Mouse (Mus musculus) T-helper 1 cell (primary cell): ENCODE measurements around the gene Ppil1.

Source experiments
- in situ Hi-C: fragments of 300-600 bp; cut with MboI, MseI; formaldehyde crosslinking; loops from one replicate; pipeline ENCODE4 v1.15.1; 2025; ENCODE audit warnings: high pct_unique_total_duplicates

The Ppil1 gene

DNA sequence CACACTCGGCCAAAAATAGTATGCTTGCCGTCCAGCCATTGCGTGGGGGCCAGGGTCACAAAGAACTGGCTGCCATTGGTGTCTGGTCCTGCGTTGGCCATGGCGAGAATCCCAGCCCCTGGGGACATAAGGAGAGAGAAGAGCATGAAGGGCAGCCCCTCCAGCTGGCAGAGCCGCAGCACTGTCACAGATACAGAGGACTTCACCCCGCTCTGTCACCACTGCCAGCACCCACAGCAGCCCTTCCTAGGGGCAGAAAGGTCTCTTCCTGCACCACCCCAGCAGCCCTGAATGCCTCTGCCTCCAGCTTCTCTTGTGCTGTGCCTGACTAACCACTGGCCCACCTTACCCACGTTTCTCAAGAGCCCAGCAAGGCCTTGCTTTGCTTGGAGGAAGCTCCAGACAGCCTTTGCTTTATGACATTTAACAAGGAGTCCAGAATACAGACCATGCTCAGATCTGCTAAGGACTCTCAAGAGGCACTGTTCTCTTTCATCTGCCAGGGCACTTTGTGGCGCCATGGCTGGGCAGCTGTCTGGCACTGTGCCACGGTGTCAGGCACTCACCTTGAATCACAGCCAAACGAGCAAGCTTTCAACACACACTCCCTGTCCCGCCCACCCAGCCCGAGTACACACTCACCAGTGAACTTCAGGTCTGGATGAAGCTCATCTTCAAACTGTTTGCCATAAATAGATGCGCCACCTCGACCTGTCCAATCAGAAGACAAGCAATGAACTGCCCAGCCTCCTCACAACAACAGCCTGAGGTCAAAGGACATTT lies 12.2 kb downstream of the Ppil1 start:
- in situ Hi-C loops, result loop anchor here (10.0 kb wide), 1 partner anchor 263 kb away; no protein-coding TSS in a partner anchor

- in situ Hi-C loops, result loop anchor here (10.0 kb wide), 1 partner anchor 264 kb away; no protein-coding TSS in a partner anchor
These were observed 13.0 kb downstream of the Ppil1 start for GRCm38 (mm10) chr17:29251006-29251405.

DNA sequence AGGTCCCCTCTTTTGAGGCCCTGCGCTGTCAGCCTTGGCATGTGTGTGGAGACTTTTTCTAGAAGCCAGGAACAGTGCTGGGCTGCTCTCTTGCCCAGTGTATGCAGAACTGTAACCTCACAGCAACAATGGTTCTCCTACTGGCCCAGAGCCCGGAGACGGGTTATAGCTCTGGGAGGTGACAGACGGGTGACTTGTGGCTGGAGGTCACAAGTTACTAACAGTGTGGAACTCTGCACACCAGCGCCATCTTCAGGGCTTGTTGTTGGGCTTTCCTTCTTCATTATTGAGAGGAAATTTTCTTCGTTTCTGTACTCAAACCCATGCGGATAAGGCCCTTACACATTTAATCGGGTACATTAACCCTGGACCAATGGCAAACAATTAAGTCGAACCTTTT lies 14.5 kb downstream of the Ppil1 start:
- in situ Hi-C loops, result no loop called here

- in situ Hi-C loops, result no loop called here
These were observed 16.1 kb downstream of the Ppil1 start for GRCm38 (mm10) chr17:29247881-29248280.

GRCm38 (mm10) chr17:29246602-29247001 lies 17.4 kb downstream of the Ppil1 start:
- in situ Hi-C loops, result no loop called here

DNA sequence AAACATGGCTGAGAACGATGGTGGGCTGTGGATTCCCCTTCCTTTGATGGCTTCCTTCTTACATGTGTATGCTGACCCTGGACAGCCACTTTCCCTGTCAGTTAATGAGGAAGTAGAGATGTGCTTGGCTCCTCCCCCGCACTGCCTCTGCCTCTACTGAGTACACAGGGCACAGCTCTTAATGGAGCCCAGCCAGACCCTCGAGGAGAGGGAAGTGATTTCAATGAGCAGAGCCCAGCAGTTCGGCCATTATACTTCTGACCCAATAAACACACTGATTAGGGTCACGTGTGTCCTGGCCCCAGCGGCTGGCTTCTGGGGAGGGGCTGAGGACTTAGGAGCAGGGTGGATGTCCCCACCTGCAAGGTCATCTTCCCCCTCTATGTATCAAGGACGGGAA lies 18.3 kb downstream of the Ppil1 start:
- in situ Hi-C loops, result no loop called here

GRCm38 (mm10) chr17:29244912-29245311 lies 19.1 kb downstream of the Ppil1 start:
- in situ Hi-C loops, result loop anchor here (5.0 kb wide), 1 partner anchor 193 kb away; no protein-coding TSS in a partner anchor

- in situ Hi-C loops, result loop anchor here (5.0 kb wide), 2 partner anchors 49 to 61 kb away; no protein-coding TSS in a partner anchor
These were observed 25.5 kb downstream of the Ppil1 start for GRCm38 (mm10) chr17:29238421-29238945.

GRCm38 (mm10) chr17:29237772-29238420 lies 26.1 kb downstream of the Ppil1 start, which contains the start of gene Cpne5:
Cpne5 (minus strand) TSS chr17:29238167.
- in situ Hi-C loops, result loop anchor here (5.0 kb wide), 2 partner anchors 49 to 61 kb away; no protein-coding TSS in a partner anchor

- in situ Hi-C loops, result loop anchor here (5.0 kb wide), 2 partner anchors 50 to 60 kb away; no protein-coding TSS in a partner anchor
These were observed 26.7 kb downstream of the Ppil1 start for GRCm38 (mm10) chr17:29237267-29237771.

- in situ Hi-C loops, result loop anchor here (5.0 kb wide), 2 partner anchors 51 to 59 kb away; no protein-coding TSS in a partner anchor
These were observed 27.9 kb downstream of the Ppil1 start for GRCm38 (mm10) chr17:29236111-29236510.

DNA sequence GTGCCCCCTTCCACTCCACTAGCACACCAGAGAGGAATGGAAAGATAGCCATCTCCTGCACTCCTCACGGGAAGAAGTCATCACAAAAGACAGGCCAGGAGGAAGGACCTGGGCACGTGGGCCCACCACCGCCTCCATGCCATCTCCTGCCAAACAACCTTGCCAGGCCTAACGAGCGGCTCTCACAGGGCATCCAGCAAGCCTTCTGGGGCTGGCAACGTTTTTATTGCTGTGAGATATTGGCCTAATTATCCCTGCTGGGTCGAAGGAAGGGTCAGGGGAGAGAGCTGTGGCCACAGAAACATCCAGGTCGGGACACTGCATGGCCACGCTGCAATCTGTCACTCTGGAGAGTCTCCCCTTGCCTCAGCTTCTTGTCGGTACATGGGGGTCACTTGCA lies 32.9 kb downstream of the Ppil1 start:
- in situ Hi-C loops, result no loop called here

DNA sequence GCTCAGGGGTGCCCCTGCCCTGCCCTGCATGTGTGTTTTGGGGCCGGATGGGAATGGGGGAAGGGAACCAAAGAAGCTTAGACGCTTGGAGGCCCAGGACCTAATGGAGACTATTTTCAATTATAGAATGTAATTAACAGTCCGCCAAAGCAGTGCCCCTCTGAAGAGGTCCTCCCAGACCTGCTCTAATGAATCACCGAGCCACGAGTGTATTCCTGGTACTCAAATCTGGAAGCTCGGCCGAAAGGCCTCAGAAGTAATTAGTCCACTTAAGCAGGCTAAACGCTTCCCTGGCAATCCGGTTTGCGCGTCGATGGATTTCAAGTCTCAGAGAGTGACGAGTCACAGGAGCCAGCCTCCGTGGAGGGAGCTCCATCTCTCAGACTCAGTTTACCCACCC lies 43.4 kb downstream of the Ppil1 start:
- in situ Hi-C loops, result no loop called here

- in situ Hi-C loops, result loop anchor here (10.0 kb wide), 1 partner anchor 1457 kb away; no protein-coding TSS in a partner anchor
These were observed 46.0 kb downstream of the Ppil1 start for GRCm38 (mm10) chr17:29218017-29218416.

DNA sequence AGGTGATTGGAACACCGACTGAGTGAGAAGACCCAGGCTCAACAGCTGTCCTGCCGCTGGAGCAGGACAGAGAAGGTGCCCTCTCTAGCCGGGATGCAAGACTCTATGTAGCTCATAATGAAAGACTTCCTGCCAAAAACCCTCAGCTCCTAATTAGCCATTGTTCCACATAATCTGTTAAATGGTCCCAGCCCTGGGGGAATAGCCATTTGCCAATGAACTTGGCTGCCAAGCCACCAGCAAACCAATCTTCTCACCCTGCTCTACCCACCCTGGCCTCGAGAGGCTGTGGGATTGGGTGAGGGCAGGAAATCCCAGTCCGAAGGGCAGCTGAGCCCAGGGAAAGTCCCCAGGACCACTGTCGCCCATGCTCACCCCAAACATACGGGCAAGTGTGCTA lies 47.9 kb downstream of the Ppil1 start:
- in situ Hi-C loops, result loop anchor here (10.0 kb wide), 1 partner anchor 1459 kb away; no protein-coding TSS in a partner anchor

DNA sequence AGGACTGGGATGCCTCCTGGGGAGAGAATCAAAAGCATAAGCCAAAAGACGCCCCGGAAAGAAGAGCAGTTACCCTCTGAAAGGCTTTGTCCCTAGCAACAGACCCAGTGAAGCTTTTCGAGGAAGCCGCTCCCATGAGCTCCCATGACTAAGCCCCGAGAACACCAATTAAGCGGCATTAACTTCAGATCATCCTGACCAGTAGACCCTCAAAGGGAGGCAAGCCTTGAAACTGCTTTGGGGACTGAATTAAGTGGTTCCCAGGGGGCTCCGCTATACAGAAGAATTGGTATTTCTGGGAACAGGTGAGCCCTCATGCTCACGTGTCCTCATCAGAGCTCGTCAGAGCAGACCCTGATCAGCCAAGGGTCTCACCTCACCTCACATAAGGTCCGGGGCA lies 49.3 kb downstream of the Ppil1 start:
- in situ Hi-C loops, result loop anchor here (10.0 kb wide), 1 partner anchor 1460 kb away; no protein-coding TSS in a partner anchor

GRCm38 (mm10) chr17:29214193-29214456 lies 49.9 kb downstream of the Ppil1 start:
- in situ Hi-C loops, result loop anchor here (10.0 kb wide), 1 partner anchor 1461 kb away; no protein-coding TSS in a partner anchor

GRCm38 (mm10) chr17:29213381-29214192 lies 50.4 kb downstream of the Ppil1 start:
- in situ Hi-C loops, result loop anchor here (10.0 kb wide), 1 partner anchor 1461 kb away; no protein-coding TSS in a partner anchor

DNA sequence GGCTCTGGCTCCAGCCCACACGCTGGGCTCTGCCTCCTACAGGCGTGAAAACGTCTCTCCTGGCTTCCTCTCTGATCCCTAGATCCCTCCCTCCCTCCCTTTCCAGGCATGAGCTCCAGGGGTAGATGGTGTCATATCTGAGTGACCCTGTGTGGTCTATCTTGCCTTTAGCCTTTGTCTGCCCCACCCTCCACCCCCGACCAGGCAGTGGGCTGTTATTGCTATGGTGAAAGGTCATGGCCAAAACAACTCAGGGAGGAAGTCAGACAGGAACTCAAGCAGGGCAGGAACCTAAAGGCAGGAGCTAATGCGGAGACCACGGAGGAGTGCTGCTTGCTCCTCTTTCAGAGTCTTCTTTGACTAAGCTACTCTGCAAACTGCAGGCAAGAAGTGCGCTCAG lies 52.1 kb downstream of the Ppil1 start:
- in situ Hi-C loops, result loop anchor here (10.0 kb wide), 1 partner anchor 1463 kb away; no protein-coding TSS in a partner anchor

DNA sequence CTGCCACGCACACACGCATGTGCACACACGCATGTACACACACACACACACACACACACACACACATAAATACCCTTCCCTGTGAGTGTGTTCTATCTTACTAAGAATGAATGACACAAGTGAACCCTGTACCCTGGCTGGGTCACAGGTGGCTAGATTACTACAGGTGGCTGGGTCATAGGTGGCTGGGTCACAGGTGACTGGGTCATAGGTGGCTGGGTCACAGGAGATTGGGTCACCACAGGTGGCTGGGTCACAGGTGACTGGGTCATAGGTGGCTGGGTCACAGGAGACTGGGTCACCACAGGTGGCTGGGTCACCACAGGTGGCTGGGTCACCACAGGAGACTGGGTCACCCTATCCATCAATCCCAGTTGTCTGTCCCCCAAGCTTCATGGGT lies 53.9 kb downstream of the Ppil1 start:
- in situ Hi-C loops, result loop anchor here (10.0 kb wide), 1 partner anchor 1465 kb away; no protein-coding TSS in a partner anchor

DNA sequence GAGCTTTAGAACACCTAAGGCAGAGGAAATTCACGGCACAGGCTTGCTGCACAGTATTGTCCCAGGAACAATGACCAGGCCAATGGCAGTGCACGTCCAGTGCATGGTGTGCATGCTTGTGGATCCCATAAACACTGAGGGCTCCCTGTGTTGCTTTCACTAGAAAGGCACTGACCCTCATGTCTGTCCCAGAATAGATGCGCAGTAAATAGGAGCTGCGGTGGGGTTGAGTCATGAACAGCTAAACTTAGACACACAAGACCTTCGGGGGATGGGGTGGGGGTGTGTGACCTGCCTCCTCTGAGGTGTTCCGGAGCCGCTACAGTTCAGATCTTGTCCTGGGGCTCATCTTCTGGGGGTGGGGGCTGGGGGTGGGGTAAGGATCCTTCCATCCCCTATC lies 57.9 kb downstream of the Ppil1 start:
- in situ Hi-C loops, result no loop called here
